Mouse (Mus musculus) midbrain, embryonic 16.5 days (tissue): Measurements from ENCODE around the gene Zfp536. TPM values are rescaled to one million over a fixed set of nuclear protein-coding genes. Genes with fewer than 3 reads are reported as not detected.
A peak's percentile ranks its signal among the peaks of the same experiment; 100 is the strongest.

Experiments used
- ATAC-seq: fragments of 200-750 bp; cut with Nextera tagmentation; 2 replicates; pipeline ENCODE4 v1.8.0; 2017; ENCODE audit warnings: moderate TSS enrichment
- H3K27ac ChIP-seq: fragments of 300-500 bp; sonication (generic); 2 replicates; pipeline ENCODE4 v1.5.1; 2014; ENCODE audit warnings: mild to moderate bottlenecking, low read length, mixed read lengths
- H3K27me3 ChIP-seq: fragments of 300-500 bp; sonication (generic); 2 replicates; pipeline ENCODE4 v1.6.1; 2014; ENCODE audit warnings: low read depth, low read length, mixed read lengths; ENCODE audit not compliant: control insufficient read depth, insufficient read depth
- H3K36me3 ChIP-seq: fragments of 300-500 bp; sonication (generic); 2 replicates; pipeline ENCODE4 v1.6.1; 2014; ENCODE audit warnings: mild to moderate bottlenecking, low read length, moderate library complexity, mixed read lengths; ENCODE audit not compliant: control insufficient read depth, insufficient read depth
- H3K4me1 ChIP-seq: fragments of 300-500 bp; sonication (generic); 2 replicates; pipeline ENCODE4 v1.6.1; 2014; ENCODE audit warnings: mild to moderate bottlenecking, low read length, mixed read lengths; ENCODE audit not compliant: control insufficient read depth, insufficient read depth
- H3K4me2 ChIP-seq: fragments of 300-500 bp; sonication (generic); 2 replicates; pipeline ENCODE4 v1.6.1; 2014; ENCODE audit warnings: mild to moderate bottlenecking, low read length, mixed read lengths
- H3K4me3 ChIP-seq: fragments of 300-500 bp; sonication (generic); 2 replicates; pipeline ENCODE4 v1.5.1; 2014; ENCODE audit warnings: low read depth, mild to moderate bottlenecking, low read length, moderate library complexity, mixed read lengths
- H3K9ac ChIP-seq: fragments of 300-500 bp; sonication (generic); 2 replicates; pipeline ENCODE4 v1.6.1; 2014; ENCODE audit warnings: low read depth, low read length, mixed read lengths
- H3K9me3 ChIP-seq: fragments of 300-500 bp; sonication (generic); replicated peaks from 2 replicates; pipeline ENCODE4 v1.6.1; 2014; ENCODE audit warnings: mild to moderate bottlenecking, low read length, mixed read lengths; ENCODE audit not compliant: control insufficient read depth, poor library complexity, severe bottlenecking
- WGBS: fragments of 180-500 bp; shearing (Covaris S2); extraction: QIAGEN DNeasy Blood & Tissue Kit; methylation state at CpG from one replicate; pipeline ENCODE4 v1.1.7; 2014; 5-methylcytosine and 5-hydroxymethylcytosine counted together
- polyA plus RNA-seq: library from polyadenylated mRNA; unstranded; fragments of >200 nt; fragmentation: Nextera tagmentation; extraction: Ambion mirVana; gene quantifications from 2 replicates; pipeline ENCODE4 v1.2.1, GENCODE M21; 2015

Zfp536 gene
- polyA plus RNA-seq, 1 experiment from 2014 or later, result 24.4 TPM

DNA sequence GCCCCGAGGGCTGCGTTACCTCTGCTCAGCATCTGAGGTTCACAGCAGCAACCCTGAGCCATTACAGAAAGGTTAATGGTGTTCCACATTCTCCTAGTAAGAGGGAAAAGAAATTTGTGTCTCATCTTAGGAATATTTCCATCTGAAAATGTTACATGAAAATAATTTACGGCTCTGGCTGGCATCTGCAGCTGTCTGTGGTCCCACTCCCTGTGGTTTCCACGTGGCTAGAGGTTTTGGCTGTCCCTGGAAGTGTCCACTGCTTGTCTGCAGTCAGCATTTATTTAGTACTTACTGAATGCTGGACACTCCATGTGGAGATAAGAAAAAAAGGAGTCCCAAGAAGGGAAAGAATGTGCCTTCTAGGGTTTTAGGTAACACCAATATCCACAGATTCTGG is 15.3 kb upstream of the Zfp536 start:
- WGBS, result 67% methylated on average over 4 of the region's 4 CpGs
- ATAC-seq, result no peak

GRCm38 (mm10) chr7:37775502-37775901 is 2.1 kb upstream of the Zfp536 start:
- Histone ChIP-seq H3K4me2 (no peak overlapping the region), H3K9me3 (no peaks in the 10 kb centered on the region), H3K27me3 (peaks cover 2% of the 10 kb centered on the region; the same call in 1 of the 2 replicates), H3K4me3 (no peak overlapping the region), H3K27ac (no peak overlapping the region), H3K36me3 (no peaks in the 10 kb centered on the region), H3K4me1 (peaks cover 9% of the 10 kb centered on the region), H3K9ac (no peak overlapping the region)
- 5% methylated on average over 15 of the region's 15 CpGs for WGBS
- no peak for ATAC-seq

More for the DNA sequence above, 15.3 kb upstream of the Zfp536 start:
- Histone ChIP-seq H3K4me3 (no peak overlapping the region), H3K9ac (no peak overlapping the region), H3K36me3 (no peaks in the 10 kb centered on the region), H3K27ac (no peak overlapping the region), H3K9me3 (no peaks in the 10 kb centered on the region; the same call in 1 of the 2 replicates), H3K4me1 (no peaks in the 10 kb centered on the region), H3K4me2 (no peak overlapping the region), H3K27me3 (no peaks in the 10 kb centered on the region)

- Histone ChIP-seq H3K4me1 (peaks cover 14% of the 10 kb centered on the region), H3K27me3 (peaks cover 2% of the 10 kb centered on the region; the same call in 1 of the 2 replicates), H3K27ac (no peak overlapping the region), H3K36me3 (no peaks in the 10 kb centered on the region), H3K4me3 (no peak overlapping the region), H3K4me2 (no peak overlapping the region; the same call in 1 of the 2 replicates), H3K9me3 (no peaks in the 10 kb centered on the region), H3K9ac (no peak overlapping the region)
- 18% methylated on average over 11 of the region's 11 CpGs for WGBS
- ATAC-seq, result no peak
These were observed 1.1 kb upstream of the Zfp536 start for GRCm38 (mm10) chr7:37774463-37774970.

DNA sequence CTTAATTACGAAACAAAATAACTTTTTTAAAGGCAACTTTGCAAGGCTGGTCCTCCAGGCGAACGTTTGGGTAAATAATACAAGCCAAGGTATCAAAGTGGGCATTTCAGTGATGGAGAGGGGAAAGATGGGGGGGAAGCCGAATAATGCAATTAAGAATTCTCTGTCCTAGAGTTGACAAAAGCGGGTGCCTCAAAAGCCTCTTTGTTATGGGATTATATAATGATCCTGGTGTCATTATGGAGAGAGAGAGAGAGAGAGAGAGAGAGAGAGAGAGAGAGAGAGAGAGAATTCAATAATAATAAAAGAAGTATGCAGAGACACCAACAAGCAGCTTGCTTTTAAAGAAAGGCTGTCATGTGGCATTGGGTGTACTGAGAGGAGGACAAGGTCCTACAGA is 465 bp upstream of the Zfp536 start:
- peak overlapping the region; percentile 86 for H3K27ac ChIP-seq
- peak overlapping the region; percentile 99 for H3K4me2 ChIP-seq
- 4% methylated on average over 5 of the region's 5 CpGs for WGBS
- no peak for ATAC-seq
- peaks cover 19% of the 10 kb centered on the region for H3K4me1 ChIP-seq
- H3K9me3 ChIP-seq, result no peaks in the 10 kb centered on the region
- H3K4me3 ChIP-seq, result peak overlapping the region; percentile 69
- H3K36me3 ChIP-seq, result no peaks in the 10 kb centered on the region
- peak overlapping the region; percentile 67; the same call in 1 of the 2 replicates for H3K9ac ChIP-seq
- H3K27me3 ChIP-seq, result peaks cover 2% of the 10 kb centered on the region; the same call in 1 of the 2 replicates

DNA sequence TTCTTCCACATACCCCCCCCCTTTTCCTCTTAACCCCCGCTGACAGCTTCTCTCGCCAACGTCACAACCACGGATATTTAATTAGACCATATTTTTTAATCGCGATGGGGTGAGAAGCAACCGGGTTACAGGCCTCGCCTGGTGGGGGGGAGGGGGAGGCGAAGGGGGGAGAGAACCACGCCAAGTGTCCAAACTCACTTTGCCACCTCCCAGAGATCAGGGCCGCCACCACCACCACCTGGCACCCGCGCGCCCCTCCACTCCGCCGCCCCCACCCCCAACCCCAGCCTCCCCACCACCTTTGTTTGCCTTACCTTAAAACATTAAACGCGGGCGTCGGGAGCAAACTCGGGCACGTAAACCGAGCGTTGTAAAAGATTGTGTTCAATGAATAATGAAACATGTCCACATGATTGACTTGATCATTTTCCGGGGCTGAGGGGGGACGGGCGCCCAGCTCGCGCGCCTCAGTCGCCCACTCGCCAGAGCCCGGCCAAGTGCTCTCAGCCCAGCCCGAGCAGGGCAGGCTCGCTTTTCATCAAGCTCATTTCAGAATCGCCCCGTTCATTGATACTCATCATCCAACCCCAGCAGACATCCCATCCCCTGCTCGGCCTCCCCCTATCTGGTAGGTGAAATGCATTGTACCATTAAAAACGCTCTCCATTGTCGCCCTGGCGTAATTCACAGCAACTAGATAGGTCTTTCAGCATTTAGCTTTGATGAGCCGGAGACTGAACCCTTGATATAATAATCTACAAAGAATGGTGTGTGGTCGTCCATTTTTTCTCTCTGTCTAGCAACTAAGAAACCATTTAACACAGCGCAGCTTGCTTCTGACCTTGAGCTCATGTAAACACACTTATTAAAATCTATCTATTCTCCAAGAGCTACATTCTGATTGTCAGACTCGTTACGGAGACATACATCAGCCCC is 797 bp downstream of the Zfp536 start:
- H3K4me2 ChIP-seq, result peak overlapping the region; percentile 99
- peak; percentile 33 for ATAC-seq
- H3K4me3 ChIP-seq, result peak overlapping the region; percentile 69
- H3K27ac ChIP-seq, result peak overlapping the region; percentile 86
- H3K9ac ChIP-seq, result peak overlapping the region; percentile 67
- H3K4me1 ChIP-seq, result peaks cover 25% of the 10 kb centered on the region
- 0% methylated on average over 46 of the region's 46 CpGs for WGBS
- no peaks in the 10 kb centered on the region for H3K9me3 ChIP-seq
- H3K27me3 ChIP-seq, result peaks cover 2% of the 10 kb centered on the region; the same call in 1 of the 2 replicates
- no peaks in the 10 kb centered on the region for H3K36me3 ChIP-seq

- Histone ChIP-seq H3K4me2 (peak overlapping the region; percentile 99), H3K36me3 (no peaks in the 10 kb centered on the region), H3K27me3 (peaks cover 2% of the 10 kb centered on the region; the same call in 1 of the 2 replicates), H3K4me1 (peaks cover 25% of the 10 kb centered on the region), H3K9ac (peak overlapping the region; percentile 67), H3K9me3 (no peaks in the 10 kb centered on the region), H3K4me3 (peak overlapping the region; percentile 69), H3K27ac (peak overlapping the region; percentile 86)
- under 1% methylated on average over 50 of the region's 75 CpGs for WGBS
- peak; percentile 30; the same call in 1 of the 2 replicates for ATAC-seq
These were observed 1.7 kb downstream of the Zfp536 start for GRCm38 (mm10) chr7:37771491-37772375.

DNA sequence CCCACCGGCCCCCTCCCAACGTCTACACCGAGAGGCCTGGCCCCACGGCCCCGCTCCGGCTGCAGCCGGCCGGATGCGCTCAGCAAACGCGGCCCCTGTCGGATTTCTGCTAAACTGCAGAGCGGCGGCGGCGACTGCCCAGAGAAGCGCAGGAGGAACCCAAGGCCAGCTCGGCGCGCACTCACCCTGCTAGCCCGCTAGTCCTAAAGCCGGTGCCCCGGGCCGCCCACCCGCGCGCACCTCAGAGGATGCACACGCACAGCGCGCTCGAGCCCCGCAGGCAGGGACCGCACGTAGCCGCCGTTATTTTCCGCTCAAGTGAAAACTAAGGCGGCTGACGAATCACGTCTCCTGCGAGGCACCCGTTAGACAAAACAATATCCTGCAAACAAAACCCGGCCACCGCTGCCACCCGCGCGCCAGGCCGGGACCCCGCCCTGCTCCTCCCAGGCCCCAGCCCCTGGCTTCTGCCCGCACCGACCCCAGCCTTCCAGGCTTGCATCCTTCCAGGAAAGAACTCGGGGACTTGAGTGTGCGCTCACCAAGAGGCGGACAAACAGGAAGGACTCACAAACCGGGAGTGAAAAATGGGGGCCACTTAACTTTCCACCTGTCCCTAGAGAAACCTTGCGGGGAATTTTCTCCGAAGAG is 2.9 kb downstream of the Zfp536 start:
- Histone ChIP-seq H3K36me3 (no peaks in the 10 kb centered on the region), H3K27ac (peak overlapping the region; percentile 81), H3K4me3 (peak overlapping the region; percentile 69), H3K9me3 (no peaks in the 10 kb centered on the region), H3K9ac (peak overlapping the region; percentile 71), H3K4me1 (peaks cover 25% of the 10 kb centered on the region), H3K4me2 (peak overlapping the region; percentile 99), H3K27me3 (peaks cover 2% of the 10 kb centered on the region; the same call in 1 of the 2 replicates)
- under 1% methylated on average over 57 of the region's 57 CpGs for WGBS
- ATAC-seq, result peak; percentile 74
